Mouse (Mus musculus): ENCODE data around the gene Cldn22. TPM values are rescaled to one million over a fixed set of nuclear protein-coding genes. Genes with fewer than 3 reads are reported as not detected.

Gene Cldn22
- not detected in 2 replicates for polyA plus RNA-seq (2016; fragmentation: Nextera tagmentation; extraction: Ambion mirVana)

DNA sequence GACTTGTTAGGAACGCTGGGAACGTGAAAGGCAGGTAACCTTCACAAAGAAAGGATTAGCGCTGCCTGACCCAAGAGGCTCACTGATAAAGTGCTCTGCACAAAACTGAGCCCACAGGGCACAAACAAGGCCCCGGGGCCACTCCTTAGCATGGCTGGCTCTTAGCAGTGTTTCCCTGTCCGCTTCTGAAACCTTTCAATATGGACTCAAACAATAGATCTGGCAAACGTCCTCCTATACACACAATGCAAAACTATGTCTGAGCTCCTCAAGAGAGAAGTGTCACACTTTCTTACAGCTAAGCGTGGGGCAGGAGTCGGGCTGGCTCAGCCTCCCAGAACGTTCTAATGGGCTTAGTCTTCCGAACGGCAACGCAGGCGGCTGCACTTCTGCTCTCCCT lies at the start of gene Cldn22:
Cldn22 (plus strand) TSS at position 301 of the 400 bp plus-strand sequence.
- Histone ChIP-seq H3K4me3 (no peak within 1 kb of the TSS), H3K36me3 (peaks cover 15% of the 10 kb centered on the region), H3K4me1 (no peaks in the 10 kb centered on the region), H3K27ac (no peak within 1 kb of the TSS), H3K27me3 (ENCODE audit: low read depth, poor library complexity, severe bottlenecking) (no peaks in the 10 kb centered on the region), H3K9me3 (replicated peaks) (no peaks in the 10 kb centered on the region)
- no peak for DNase-seq (ENCODE audit: low spot score)
- 87% methylated on average over 13 of the region's 13 CpGs for WGBS

DNA sequence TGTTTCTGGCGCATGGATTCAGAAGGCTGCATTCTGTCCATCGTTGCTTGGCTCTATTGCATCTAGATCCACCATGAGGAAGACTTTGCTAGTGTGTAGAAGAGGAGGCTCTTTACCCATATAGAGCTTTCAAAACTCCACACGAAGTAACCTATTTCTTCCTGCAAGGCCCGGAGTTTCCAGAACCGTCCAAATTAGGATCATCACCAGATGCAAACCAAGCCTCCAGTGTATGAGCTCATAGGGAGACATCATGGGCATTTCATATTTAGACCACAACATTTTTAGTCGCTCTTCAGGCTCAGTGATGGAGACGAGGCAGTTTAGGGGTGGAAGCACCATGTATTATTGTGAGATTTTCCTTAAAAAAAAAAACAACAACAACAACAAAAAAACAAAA lies 46.9 kb upstream of the Cldn22 start:
- no peak for DNase-seq (ENCODE audit: low spot score)
- Histone ChIP-seq H3K27ac (no peak overlapping the region), H3K36me3 (no peaks in the 10 kb centered on the region), H3K9me3 (replicated peaks) (no peaks in the 10 kb centered on the region), H3K27me3 (ENCODE audit: low read depth, poor library complexity, severe bottlenecking) (no peaks in the 10 kb centered on the region), H3K4me1 (0 out of 2 replicates have a peak, but pooled peaks cover 5% of the 10 kb centered on the region), H3K4me3 (no peak overlapping the region)
- 93% methylated on average over 7 of the region's 7 CpGs for WGBS

DNA sequence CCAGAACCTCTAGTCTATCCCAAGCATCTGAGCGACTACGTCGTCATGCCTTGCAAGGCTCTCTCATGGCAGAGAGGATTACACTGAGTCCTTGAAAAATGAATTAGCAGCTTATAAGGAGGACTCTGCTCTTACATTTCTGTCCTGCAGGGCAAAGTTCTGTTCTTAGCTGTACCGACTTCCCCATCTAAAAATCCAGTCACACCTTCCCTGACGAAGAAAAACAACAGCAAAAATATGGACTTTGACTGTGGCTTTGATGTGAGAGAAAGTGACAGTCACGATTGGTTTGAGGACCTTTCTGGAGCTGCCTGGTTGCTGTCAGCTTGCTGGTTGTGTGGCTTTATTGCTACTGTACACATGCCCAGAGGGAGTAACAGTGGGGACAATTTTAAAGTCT lies 44.7 kb upstream of the Cldn22 start:
- Histone ChIP-seq H3K27me3 (ENCODE audit: low read depth, poor library complexity, severe bottlenecking) (no peaks in the 10 kb centered on the region), H3K4me1 (0 out of 2 replicates have a peak, but pooled peaks cover 5% of the 10 kb centered on the region), H3K27ac (no peak overlapping the region), H3K4me3 (no peak overlapping the region), H3K36me3 (no peaks in the 10 kb centered on the region), H3K9me3 (replicated peaks) (no peaks in the 10 kb centered on the region)
- no peak for DNase-seq (ENCODE audit: low spot score)
- 82% methylated on average over 6 of the region's 6 CpGs for WGBS

DNA sequence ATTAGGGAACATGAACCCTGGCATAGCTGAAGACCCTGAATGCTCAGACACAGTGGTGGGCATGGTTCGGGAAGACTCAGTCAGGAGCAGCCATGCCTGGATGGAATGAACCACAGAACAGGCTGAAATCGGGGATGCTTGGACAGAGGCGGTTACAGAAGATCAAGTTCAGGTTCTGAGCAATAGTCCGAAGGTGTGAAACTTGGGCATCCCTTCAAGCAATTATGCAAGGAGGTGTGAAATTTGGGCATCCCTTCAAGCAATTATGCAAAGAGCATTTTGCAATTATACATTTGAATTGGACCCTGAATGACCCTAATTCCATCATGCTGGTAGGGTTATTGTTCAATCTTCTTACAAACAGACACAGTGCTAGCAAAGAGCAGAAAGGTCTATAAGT lies 42.4 kb upstream of the Cldn22 start:
- H3K4me3 ChIP-seq, result no peak overlapping the region
- no peak overlapping the region for H3K27ac ChIP-seq
- H3K9me3 ChIP-seq (replicated peaks), result no peaks in the 10 kb centered on the region
- no peaks in the 10 kb centered on the region for H3K36me3 ChIP-seq
- WGBS, result 89% methylated on average over 4 of the region's 4 CpGs
- DNase-seq (ENCODE audit: low spot score), result no peak
- H3K4me1 ChIP-seq, result 0 out of 2 replicates have a peak, but pooled peaks cover 5% of the 10 kb centered on the region
- H3K27me3 ChIP-seq (ENCODE audit: low read depth, poor library complexity, severe bottlenecking), result no peaks in the 10 kb centered on the region

DNA sequence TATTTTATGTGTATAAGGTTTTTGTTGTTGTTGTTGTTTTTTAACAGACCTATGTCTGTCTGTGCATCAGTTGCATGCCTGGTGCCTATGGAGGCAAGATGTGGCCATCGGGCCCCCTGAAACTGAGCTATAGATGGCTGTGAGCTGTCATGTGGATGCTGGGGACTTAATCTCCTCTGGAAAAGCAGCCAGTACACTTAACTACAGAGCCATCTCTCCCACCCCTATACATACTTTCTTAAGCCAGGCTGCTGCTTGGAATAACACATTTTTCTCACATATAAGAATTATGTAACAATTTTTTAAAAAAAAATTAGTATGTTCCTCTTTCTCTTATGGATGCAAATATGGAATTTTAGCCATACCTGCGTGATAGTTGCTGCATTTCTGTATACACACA lies 40.7 kb upstream of the Cldn22 start:
- no peaks in the 10 kb centered on the region for H3K9me3 ChIP-seq (replicated peaks)
- no peaks in the 10 kb centered on the region for H3K36me3 ChIP-seq
- H3K27me3 ChIP-seq (ENCODE audit: low read depth, poor library complexity, severe bottlenecking), result no peaks in the 10 kb centered on the region
- no peak overlapping the region for H3K27ac ChIP-seq
- DNase-seq (ENCODE audit: low spot score), result no peak
- WGBS, result 97% methylated on average over 2 of the region's 2 CpGs
- H3K4me3 ChIP-seq, result no peak overlapping the region
- peaks cover 12% of the 10 kb centered on the region for H3K4me1 ChIP-seq

DNA sequence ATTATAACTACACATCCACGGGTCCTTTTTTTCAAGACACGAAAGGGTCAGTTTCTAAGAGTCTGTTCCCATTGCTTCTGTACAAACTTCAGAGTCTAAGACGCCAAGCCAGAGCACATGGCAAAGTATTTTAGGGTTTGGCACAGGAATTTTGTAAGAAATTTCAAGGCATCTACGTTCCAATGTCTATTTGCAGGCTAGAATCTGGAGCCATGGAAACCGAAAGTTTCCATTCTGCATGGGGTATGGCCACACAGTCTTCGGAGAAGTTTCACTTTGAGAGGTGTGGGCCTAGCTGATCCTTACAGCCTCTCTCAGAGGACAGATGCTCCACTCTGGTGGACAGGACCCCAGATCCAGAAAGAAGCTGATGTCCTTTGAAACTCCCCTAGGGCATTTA lies 40.3 kb upstream of the Cldn22 start:
- no peak overlapping the region for H3K4me3 ChIP-seq
- H3K4me1 ChIP-seq, result peaks cover 12% of the 10 kb centered on the region
- 93% methylated on average over 6 of the region's 6 CpGs for WGBS
- DNase-seq (ENCODE audit: low spot score), result no peak
- no peak overlapping the region for H3K27ac ChIP-seq
- H3K9me3 ChIP-seq (replicated peaks), result no peaks in the 10 kb centered on the region
- H3K27me3 ChIP-seq (ENCODE audit: low read depth, poor library complexity, severe bottlenecking), result no peaks in the 10 kb centered on the region
- no peaks in the 10 kb centered on the region for H3K36me3 ChIP-seq

DNA sequence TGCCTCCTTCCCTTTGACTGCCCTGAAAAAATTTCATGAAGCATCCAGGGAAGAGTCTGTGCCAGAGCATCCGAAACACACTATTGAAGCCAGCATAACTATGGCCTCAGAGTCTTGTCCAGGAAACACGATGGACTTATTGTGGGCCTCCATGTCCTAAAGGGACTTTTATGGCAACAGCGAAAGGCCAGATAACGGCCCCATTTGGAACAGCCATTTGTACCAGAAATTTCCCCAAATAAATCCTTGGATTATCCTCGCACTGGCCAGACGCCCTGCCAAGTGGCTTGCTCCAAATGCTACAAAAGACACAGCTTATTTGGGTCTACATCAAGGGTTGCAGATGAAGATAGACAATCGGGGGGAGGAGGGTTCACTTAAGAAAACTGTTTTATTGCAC lies 39.8 kb upstream of the Cldn22 start:
- Histone ChIP-seq H3K27ac (no peak overlapping the region), H3K4me3 (no peak overlapping the region), H3K4me1 (peaks cover 12% of the 10 kb centered on the region), H3K27me3 (ENCODE audit: low read depth, poor library complexity, severe bottlenecking) (no peaks in the 10 kb centered on the region), H3K36me3 (no peaks in the 10 kb centered on the region), H3K9me3 (replicated peaks) (no peaks in the 10 kb centered on the region)
- no peak for DNase-seq (ENCODE audit: low spot score)
- 78% methylated on average over 7 of the region's 7 CpGs for WGBS

DNA sequence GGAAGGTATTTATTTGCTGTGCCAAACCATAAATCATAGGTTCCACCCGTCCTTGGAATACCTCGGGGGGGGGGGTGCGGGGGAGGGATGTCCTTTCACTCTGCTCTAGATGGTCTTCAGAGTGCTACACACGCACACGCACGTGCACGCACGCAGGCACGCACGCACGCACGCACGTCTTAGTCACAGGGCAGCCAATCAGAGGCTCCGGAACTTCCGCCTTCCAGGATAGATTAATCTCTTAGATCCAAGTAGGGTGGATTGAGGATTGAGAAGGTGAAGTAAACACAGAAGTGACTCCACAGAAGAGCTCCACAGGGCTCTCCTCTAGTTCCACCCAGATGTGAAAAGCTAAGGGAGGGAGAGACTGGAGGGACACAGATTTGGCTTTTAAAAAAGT lies 38.0 kb upstream of the Cldn22 start:
- no peaks in the 10 kb centered on the region for H3K9me3 ChIP-seq (replicated peaks)
- 94% methylated on average over 15 of the region's 15 CpGs for WGBS

DNA sequence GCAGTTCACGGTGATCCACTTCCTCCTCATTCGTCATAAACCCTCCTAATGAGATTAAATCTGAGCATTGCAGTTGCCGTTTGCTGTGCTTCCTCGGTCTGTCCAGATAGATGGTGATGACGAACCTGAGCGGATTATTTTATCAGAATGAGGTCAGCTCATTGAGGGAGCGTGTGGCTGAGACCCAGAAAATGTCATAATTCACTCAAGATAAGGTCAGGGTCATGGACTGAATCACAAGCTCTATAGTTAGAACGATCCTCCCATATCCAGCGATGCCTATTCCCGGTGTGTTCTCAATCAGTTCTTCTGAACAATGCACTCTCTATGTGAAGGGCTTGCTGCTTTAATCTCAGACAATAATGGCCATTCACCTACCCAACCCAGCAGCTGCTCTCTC lies 36.6 kb upstream of the Cldn22 start:
- Histone ChIP-seq H3K9me3 (replicated peaks) (no peaks in the 10 kb centered on the region), H3K27me3 (ENCODE audit: low read depth, poor library complexity, severe bottlenecking) (no peaks in the 10 kb centered on the region), H3K4me3 (no peak overlapping the region), H3K36me3 (no peaks in the 10 kb centered on the region), H3K27ac (peak overlapping the region; percentile 61), H3K4me1 (peaks cover 16% of the 10 kb centered on the region)
- 59% methylated on average over 10 of the region's 10 CpGs for WGBS
- DNase-seq (ENCODE audit: low spot score), result no peak

More for the DNA sequence above, 38.0 kb upstream of the Cldn22 start:
- Histone ChIP-seq H3K36me3 (no peaks in the 10 kb centered on the region), H3K4me3 (no peak overlapping the region), H3K27me3 (ENCODE audit: low read depth, poor library complexity, severe bottlenecking) (no peaks in the 10 kb centered on the region), H3K27ac (no peak overlapping the region), H3K4me1 (peaks cover 12% of the 10 kb centered on the region)
- no peak for DNase-seq (ENCODE audit: low spot score)

DNA sequence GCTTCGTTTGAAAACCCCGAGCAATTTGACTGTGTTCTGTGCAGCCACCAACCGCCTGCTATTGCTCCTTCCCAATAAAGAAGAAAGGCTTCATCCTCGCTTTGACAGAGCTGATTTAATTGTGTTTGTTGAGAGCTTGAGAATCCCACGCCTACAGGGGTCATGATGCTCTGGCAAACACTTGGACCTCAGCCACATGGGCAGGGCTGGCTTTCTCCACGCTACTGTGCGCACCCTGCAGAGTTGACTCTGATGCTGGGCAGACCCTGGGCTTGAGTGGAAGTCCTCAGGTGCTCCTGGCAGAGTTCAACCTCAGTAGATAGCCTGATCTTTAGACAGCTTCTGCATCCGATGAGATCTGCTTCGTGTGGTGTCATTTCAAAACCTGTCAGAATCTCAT lies 32.3 kb upstream of the Cldn22 start:
- Histone ChIP-seq H3K4me3 (no peak overlapping the region), H3K4me1 (peaks cover 16% of the 10 kb centered on the region), H3K9me3 (replicated peaks) (no peaks in the 10 kb centered on the region), H3K27me3 (ENCODE audit: low read depth, poor library complexity, severe bottlenecking) (no peaks in the 10 kb centered on the region), H3K27ac (no peak overlapping the region), H3K36me3 (no peaks in the 10 kb centered on the region)
- WGBS, result 75% methylated on average over 9 of the region's 9 CpGs
- DNase-seq (ENCODE audit: low spot score), result no peak

DNA sequence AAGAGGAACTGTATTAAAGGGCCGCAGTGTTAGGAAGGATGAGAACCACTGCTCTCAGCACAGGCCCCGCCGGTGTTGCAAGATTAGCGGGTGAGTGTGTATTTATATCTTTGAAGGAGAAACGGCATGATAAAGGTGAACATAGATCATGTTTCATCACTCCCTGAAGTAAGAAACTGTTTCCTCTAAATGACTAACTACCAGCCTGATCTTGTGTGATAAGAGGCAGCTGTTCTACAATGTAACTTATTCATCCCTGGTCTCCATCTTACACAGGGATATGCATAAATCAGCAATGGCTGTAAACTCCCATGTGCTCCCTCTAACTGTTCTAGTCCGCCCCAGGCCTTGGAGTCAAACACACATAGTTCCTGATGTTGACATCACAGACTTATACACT lies 24.8 kb upstream of the Cldn22 start:
- Histone ChIP-seq H3K36me3 (no peaks in the 10 kb centered on the region), H3K4me1 (no peaks in the 10 kb centered on the region), H3K27me3 (ENCODE audit: low read depth, poor library complexity, severe bottlenecking) (no peaks in the 10 kb centered on the region), H3K4me3 (no peak overlapping the region), H3K27ac (no peak overlapping the region), H3K9me3 (replicated peaks) (no peaks in the 10 kb centered on the region)
- WGBS, result 90% methylated on average over 6 of the region's 6 CpGs
- DNase-seq (ENCODE audit: low spot score), result no peak

DNA sequence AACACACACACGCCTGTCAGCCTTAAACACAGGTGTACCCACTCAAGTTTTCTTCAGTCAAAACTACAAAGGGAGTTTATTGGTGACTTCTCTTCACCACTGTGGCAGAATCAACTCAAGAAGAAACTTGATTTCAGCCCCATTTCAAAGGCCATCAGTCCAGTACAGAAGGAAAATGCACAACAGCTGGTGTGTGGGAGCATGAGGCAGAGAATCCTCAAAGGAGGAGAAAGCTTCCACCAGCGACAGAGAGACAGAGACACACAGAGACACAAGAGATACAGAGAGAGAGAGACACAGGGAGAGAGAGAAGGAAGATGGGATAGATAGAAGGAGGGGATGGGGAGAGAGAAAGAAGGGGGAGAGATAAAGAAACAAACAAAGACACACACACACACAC lies 21.9 kb upstream of the Cldn22 start:
- WGBS, result 87% methylated on average over 2 of the region's 2 CpGs
- DNase-seq (ENCODE audit: low spot score), result no peak
- no peaks in the 10 kb centered on the region for H3K27me3 ChIP-seq (ENCODE audit: low read depth, poor library complexity, severe bottlenecking)
- H3K27ac ChIP-seq, result no peak overlapping the region
- H3K36me3 ChIP-seq, result no peaks in the 10 kb centered on the region
- no peaks in the 10 kb centered on the region for H3K9me3 ChIP-seq (replicated peaks)
- H3K4me1 ChIP-seq, result peaks cover 9% of the 10 kb centered on the region
- H3K4me3 ChIP-seq, result no peak overlapping the region

DNA sequence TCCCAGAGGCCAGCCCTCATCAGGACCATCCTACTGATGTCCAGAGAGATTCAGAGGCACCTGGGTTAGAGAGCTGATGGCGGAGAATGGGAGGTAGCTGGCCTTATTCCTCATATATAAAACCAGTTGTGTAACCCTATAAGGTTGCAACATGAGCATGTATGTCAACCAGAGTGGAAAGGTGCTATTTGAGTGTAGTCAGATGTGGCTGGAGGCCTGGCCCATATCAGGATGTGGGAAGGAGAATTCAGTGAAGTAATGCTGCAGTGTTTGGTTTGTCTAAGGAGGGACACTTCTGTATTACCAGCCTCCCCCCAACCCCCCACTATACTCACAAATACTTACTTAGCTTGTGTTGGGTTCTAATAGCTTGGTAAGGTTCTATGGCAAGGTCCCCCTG lies 20.0 kb upstream of the Cldn22 start:
- DNase-seq (ENCODE audit: low spot score), result no peak
- Histone ChIP-seq H3K4me1 (peaks cover 9% of the 10 kb centered on the region), H3K27ac (no peak overlapping the region), H3K4me3 (no peak overlapping the region), H3K36me3 (no peaks in the 10 kb centered on the region), H3K9me3 (replicated peaks) (no peaks in the 10 kb centered on the region), H3K27me3 (ENCODE audit: low read depth, poor library complexity, severe bottlenecking) (no peaks in the 10 kb centered on the region)
- 91% methylated on average over 1 of the region's 1 CpGs for WGBS

DNA sequence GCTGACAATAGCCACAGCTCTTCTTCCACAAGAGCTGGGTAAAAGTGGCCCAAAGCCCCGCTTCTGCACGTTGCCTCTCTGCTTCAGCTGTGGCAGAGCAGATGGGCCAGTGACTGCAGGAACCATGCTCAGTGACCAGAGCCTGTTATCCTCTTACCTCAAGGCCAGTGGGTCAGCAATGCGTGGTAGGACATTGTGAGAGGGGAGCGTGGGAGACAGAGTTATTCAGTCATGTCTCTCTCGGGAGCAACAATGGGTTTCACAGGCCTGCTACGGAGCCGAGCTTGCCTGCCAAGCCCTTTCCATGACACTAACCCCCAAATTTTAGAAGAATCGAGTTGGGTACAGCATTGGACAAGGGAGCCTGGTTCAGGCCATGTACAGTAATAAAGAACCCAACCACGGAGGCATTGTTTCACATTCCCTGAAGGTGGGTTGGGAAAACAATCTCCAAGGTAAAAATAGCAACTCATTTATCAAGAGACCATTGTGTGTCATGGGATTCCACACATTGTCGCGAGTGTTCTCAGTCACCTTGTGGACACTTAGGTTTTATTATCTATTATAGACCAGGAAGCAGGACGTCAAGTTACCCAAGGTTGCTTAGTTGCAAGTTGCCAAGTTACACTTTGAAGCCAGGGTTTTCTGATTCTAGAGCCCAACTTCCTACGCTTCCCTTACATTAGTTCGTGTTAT lies 14.2 kb upstream of the Cldn22 start:
- Histone ChIP-seq H3K27ac (no peak overlapping the region), H3K36me3 (no peaks in the 10 kb centered on the region), H3K27me3 (ENCODE audit: low read depth, poor library complexity, severe bottlenecking) (no peaks in the 10 kb centered on the region), H3K9me3 (replicated peaks) (no peaks in the 10 kb centered on the region), H3K4me3 (no peak overlapping the region), H3K4me1 (peaks cover 9% of the 10 kb centered on the region)
- WGBS, result 86% methylated on average over 14 of the region's 14 CpGs
- no peak for DNase-seq (ENCODE audit: low spot score)
